Mouse (Mus musculus) right cerebral cortex, postnatal 36 days (tissue): Measurements from ENCODE around the gene Mt3.
"Not testable (repeated sequence)": the region's sequence is repeated elsewhere in the genome, so short reads cannot be mapped to it uniquely, and the experiment has no call there.

ENCODE experiments used
- DNase-seq, 2 experiments: peaks; one replicate each; pipeline ENCODE4 v3.0.0; 2022; ENCODE audit warnings: low spot score in 2 of 2, mixed read lengths in 1 of 2

Gene Mt3

GRCm38 (mm10) chr8:94152513-94153300, at the start of gene Mt3:
TSS of gene Mt3 (plus strand) at chr8:94152607.
- DNase-seq: peak; percentile 81 to 83

GRCm38 (mm10) chr8:94104146-94104545, 48.3 kb upstream of the Mt3 start:
- DNase-seq: peak in 1 of 2 experiments; percentile 37

- DNase-seq: no peak
Measured at GRCm38 (mm10) chr8:94107871-94108270, 44.5 kb upstream of the Mt3 start.

- DNase-seq: no peak
Measured at GRCm38 (mm10) chr8:94109396-94109795, 43.0 kb upstream of the Mt3 start.

GRCm38 (mm10) chr8:94109835-94110234, 42.6 kb upstream of the Mt3 start:
- no peak for DNase-seq

- no peak for DNase-seq
Measured at GRCm38 (mm10) chr8:94110526-94111177, 41.8 kb upstream of the Mt3 start.

- DNase-seq: no peak
Measured at GRCm38 (mm10) chr8:94113435-94113834, 39.0 kb upstream of the Mt3 start.

GRCm38 (mm10) chr8:94113972-94114371, 38.4 kb upstream of the Mt3 start:
- DNase-seq: no peak

GRCm38 (mm10) chr8:94118776-94119430, 33.5 kb upstream of the Mt3 start:
- peak; percentile 60 to 69 for DNase-seq

- DNase-seq: no peak
Measured at GRCm38 (mm10) chr8:94121625-94122024, 30.8 kb upstream of the Mt3 start.

- no peak for DNase-seq
Measured at GRCm38 (mm10) chr8:94122711-94123468, 29.5 kb upstream of the Mt3 start.

GRCm38 (mm10) chr8:94127711-94128110, 24.7 kb upstream of the Mt3 start:
- DNase-seq: no peak

- no peak for DNase-seq
Measured at GRCm38 (mm10) chr8:94129133-94129789, 23.1 kb upstream of the Mt3 start.

GRCm38 (mm10) chr8:94130126-94130525, 22.3 kb upstream of the Mt3 start:
- DNase-seq: no peak

- DNase-seq: no peak
Measured at GRCm38 (mm10) chr8:94132096-94132495, 20.3 kb upstream of the Mt3 start.

GRCm38 (mm10) chr8:94134601-94135000, 17.8 kb upstream of the Mt3 start:
- DNase-seq: not testable (repeated sequence)

- DNase-seq: no peak
Measured at GRCm38 (mm10) chr8:94135556-94135955, 16.9 kb upstream of the Mt3 start.

GRCm38 (mm10) chr8:94136192-94136591, 16.2 kb upstream of the Mt3 start:
- no peak for DNase-seq

GRCm38 (mm10) chr8:94136933-94137332, 15.5 kb upstream of the Mt3 start, which contains the start of gene Mt4:
TSS of gene Mt4 (plus strand) at chr8:94137197.
- no peak for DNase-seq

GRCm38 (mm10) chr8:94140266-94140795, 12.1 kb upstream of the Mt3 start:
- no peak for DNase-seq

GRCm38 (mm10) chr8:94148236-94148635, 4.2 kb upstream of the Mt3 start:
- DNase-seq: no peak
